Mouse (Mus musculus): Measurements from ENCODE around the gene Slc25a45. TPM values are rescaled to one million over a fixed set of nuclear protein-coding genes. Genes with fewer than 3 reads are reported as not detected.

Slc25a45 gene
- 349 and 397 TPM in 2 replicates for polyA plus RNA-seq (2012; rRNA removed; ENCODE audit: low replicate concordance)

GRCm38 (mm10) chr19:5877618-5878361 is at the start of gene Slc25a45:
Slc25a45 (plus strand) TSS chr19:5877808.

GRCm38 (mm10) chr19:5874969-5875480 is 2.6 kb upstream of the Slc25a45 start, which contains the start of gene Frmd8:
Frmd8 (minus strand) TSS chr19:5875274.

GRCm38 (mm10) chr19:5894002-5894678 is 16.5 kb downstream of the Slc25a45 start, which contains the start of gene Tigd3:
Tigd3 (minus strand) TSS chr19:5894149.

GRCm38 (mm10) chr19:5913007-5913719 is 35.6 kb downstream of the Slc25a45 start, which contains the start of gene Dpf2:
Dpf2 (minus strand) TSS chr19:5913010.

GRCm38 (mm10) chr19:5924713-5925093 is 47.1 kb downstream of the Slc25a45 start, which contains the start of gene Cdc42ep2:
Cdc42ep2 (minus strand) TSS chr19:5924816.

Other genes with a start within 250 kb of the Slc25a45 start
- gene Rela, start 240.3 kb upstream of the Slc25a45 start, polyA plus RNA-seq (2012; rRNA removed; ENCODE audit: low replicate concordance), result 63.4 and 69.8 TPM in 2 replicates
- gene Sipa1, start 214.1 kb upstream of the Slc25a45 start, polyA plus RNA-seq (2012; rRNA removed; ENCODE audit: low replicate concordance), result 31.8 and 39.3 TPM in 2 replicates
- 93.9 and 146 TPM in 2 replicates for gene Map3k11, start 189.1 kb upstream of the Slc25a45 start, polyA plus RNA-seq (2012; rRNA removed; ENCODE audit: low replicate concordance)
- 123 and 125 TPM in 2 replicates for gene Pcnx3, start 188.9 kb upstream of the Slc25a45 start, polyA plus RNA-seq (2012; rRNA removed; ENCODE audit: low replicate concordance)
- 0.49 TPM in 1 of 2 replicates, not detected in the other for gene Kcnk7, start 173.4 kb upstream of the Slc25a45 start, polyA plus RNA-seq (2012; rRNA removed; ENCODE audit: low replicate concordance)
- gene Ehbp1l1, start 151.5 kb upstream of the Slc25a45 start, polyA plus RNA-seq (2012; rRNA removed; ENCODE audit: low replicate concordance), result 67.9 and 83.9 TPM in 2 replicates
- 93.2 and 129 TPM in 2 replicates for gene Fam89b, start 148.2 kb upstream of the Slc25a45 start, polyA plus RNA-seq (2012; rRNA removed; ENCODE audit: low replicate concordance)
- 22.6 and 31.6 TPM in 2 replicates for gene Ltbp3, start 136.9 kb upstream of the Slc25a45 start, polyA plus RNA-seq (2012; rRNA removed; ENCODE audit: low replicate concordance)
- 42.2 and 55.8 TPM in 2 replicates for gene Scyl1, start 106.4 kb upstream of the Slc25a45 start, polyA plus RNA-seq (2012; rRNA removed; ENCODE audit: low replicate concordance)
- 28.3 and 53.0 TPM in 2 replicates for gene Frmd8, start 2.5 kb upstream of the Slc25a45 start, polyA plus RNA-seq (2012; rRNA removed; ENCODE audit: low replicate concordance)
- gene Tigd3, start 16.3 kb downstream of the Slc25a45 start, polyA plus RNA-seq (2012; rRNA removed; ENCODE audit: low replicate concordance), result 1.5 and 2.8 TPM in 2 replicates
- 46.6 and 58.0 TPM in 2 replicates for gene Dpf2, start 35.2 kb downstream of the Slc25a45 start, polyA plus RNA-seq (2012; rRNA removed; ENCODE audit: low replicate concordance)
- 9.9 and 31.6 TPM in 2 replicates for gene Cdc42ep2, start 47.0 kb downstream of the Slc25a45 start, polyA plus RNA-seq (2012; rRNA removed; ENCODE audit: low replicate concordance)
- 29.4 and 31.2 TPM in 2 replicates for gene Pola2, start 86.4 kb downstream of the Slc25a45 start, polyA plus RNA-seq (2012; rRNA removed; ENCODE audit: low replicate concordance)
- gene Slc22a20, start 108.3 kb downstream of the Slc25a45 start, polyA plus RNA-seq (2012; rRNA removed; ENCODE audit: low replicate concordance), result not detected in 2 replicates
- gene Capn1, start 138.1 kb downstream of the Slc25a45 start, polyA plus RNA-seq (2012; rRNA removed; ENCODE audit: low replicate concordance), result 53.6 and 106 TPM in 2 replicates
- 87.1 and 103 TPM in 2 replicates for gene Syvn1, start 168.8 kb downstream of the Slc25a45 start, polyA plus RNA-seq (2012; rRNA removed; ENCODE audit: low replicate concordance)
- 11.4 and 11.7 TPM in 2 replicates for gene Mrpl49, start 180.0 kb downstream of the Slc25a45 start, polyA plus RNA-seq (2012; rRNA removed; ENCODE audit: low replicate concordance)
- gene Fau, start 180.0 kb downstream of the Slc25a45 start, polyA plus RNA-seq (2012; rRNA removed; ENCODE audit: low replicate concordance), result 1,687 and 2,398 TPM in 2 replicates
- 63.5 and 115 TPM in 2 replicates for gene Znhit2, start 183.4 kb downstream of the Slc25a45 start, polyA plus RNA-seq (2012; rRNA removed; ENCODE audit: low replicate concordance)
- 57.9 and 67.5 TPM in 2 replicates for gene Tm7sf2, start 190.6 kb downstream of the Slc25a45 start, polyA plus RNA-seq (2012; rRNA removed; ENCODE audit: low replicate concordance)
- 42.6 and 68.1 TPM in 2 replicates for gene Vps51, start 199.4 kb downstream of the Slc25a45 start, polyA plus RNA-seq (2012; rRNA removed; ENCODE audit: low replicate concordance)
- not detected in 2 replicates for gene Tmem262, start 202.2 kb downstream of the Slc25a45 start, polyA plus RNA-seq (2012; rRNA removed; ENCODE audit: low replicate concordance)
- gene Gm28374, start 204.4 kb downstream of the Slc25a45 start, polyA plus RNA-seq (2012; rRNA removed; ENCODE audit: low replicate concordance), result 0.21 and 0.28 TPM in 2 replicates
- 103 and 136 TPM in 2 replicates for gene Zfpl1, start 207.1 kb downstream of the Slc25a45 start, polyA plus RNA-seq (2012; rRNA removed; ENCODE audit: low replicate concordance)
- 2.0 and 2.6 TPM in 2 replicates for gene Cdca5, start 207.2 kb downstream of the Slc25a45 start, polyA plus RNA-seq (2012; rRNA removed; ENCODE audit: low replicate concordance)
- not detected in 2 replicates for gene AC131692.1, start 216.6 kb downstream of the Slc25a45 start, polyA plus RNA-seq (2012; rRNA removed; ENCODE audit: low replicate concordance)
- gene Naaladl1, start 228.0 kb downstream of the Slc25a45 start, polyA plus RNA-seq (2012; rRNA removed; ENCODE audit: low replicate concordance), result 39.6 and 913 TPM in 2 replicates
- 53.0 and 57.0 TPM in 2 replicates for gene Sac3d1, start 240.8 kb downstream of the Slc25a45 start, polyA plus RNA-seq (2012; rRNA removed; ENCODE audit: low replicate concordance)

All from duodenum, adult 2 months (tissue).